Mouse (Mus musculus): ENCODE data around the gene Olfr823. TPM values are rescaled to one million over a fixed set of nuclear protein-coding genes. Genes with fewer than 3 reads are reported as not detected.
"Not testable (repeated sequence)": the region's sequence is repeated elsewhere in the genome, so short reads cannot be mapped to it uniquely, and the experiment has no call there.

Gene Olfr823
- polyA plus RNA-seq (2015; fragmentation: Nextera tagmentation; extraction: Ambion mirVana) = not detected in 2 replicates

- ATAC-seq (ENCODE audit: low read depth); H3K4me3 ChIP-seq (ENCODE audit: low read depth, low read length); H3K9ac ChIP-seq (ENCODE audit: low read depth, low read length); H3K4me2 ChIP-seq (ENCODE audit: low read depth, low read length); H3K27me3 ChIP-seq (ENCODE audit: control insufficient read depth, insufficient read depth, low read depth, low read length); H3K36me3 ChIP-seq (ENCODE audit: control insufficient read depth, insufficient read depth); H3K27ac ChIP-seq (ENCODE audit: low read length); H3K4me1 ChIP-seq (ENCODE audit: control insufficient read depth, low read depth, low read length); H3K9me3 ChIP-seq (replicated peaks; ENCODE audit: control insufficient read depth, low read length): not testable (repeated sequence)
- WGBS (ENCODE audit: insufficient replicate concordance) = 50% methylated on average over 1 of the region's 1 CpGs
Observed at GRCm38 (mm10) chr10:130115283-130115682, at the start of gene Olfr823. Olfr823 (minus strand) TSS chr10:130115383.

GRCm38 (mm10) chr10:130144121-130144520 lies 28.9 kb upstream of the Olfr823 start:
- Histone ChIP-seq H3K27ac (ENCODE audit: low read length) (no peak overlapping the region), H3K4me3 (ENCODE audit: low read depth, low read length) (no peak overlapping the region), H3K9ac (ENCODE audit: low read depth, low read length) (no peak overlapping the region), H3K36me3 (ENCODE audit: control insufficient read depth, insufficient read depth) (no peaks in the 10 kb centered on the region), H3K4me2 (ENCODE audit: low read depth, low read length) (no peak overlapping the region), H3K9me3 (replicated peaks; ENCODE audit: control insufficient read depth, low read length) (no peaks in the 10 kb centered on the region; the same call in 1 of the 2 replicates), H3K27me3 (ENCODE audit: control insufficient read depth, insufficient read depth, low read depth, low read length) (no peaks in the 10 kb centered on the region), H3K4me1 (ENCODE audit: control insufficient read depth, low read depth, low read length) (no peaks in the 10 kb centered on the region)
- WGBS (ENCODE audit: insufficient replicate concordance) = 67% methylated on average over 5 of the region's 5 CpGs
- ATAC-seq (ENCODE audit: low read depth) = no peak

GRCm38 (mm10) chr10:130142481-130142880 lies 27.3 kb upstream of the Olfr823 start:
- not testable (repeated sequence) for H3K4me2 ChIP-seq (ENCODE audit: low read depth, low read length); H3K4me1 ChIP-seq (ENCODE audit: control insufficient read depth, low read depth, low read length); H3K9me3 ChIP-seq (replicated peaks; ENCODE audit: control insufficient read depth, low read length); H3K9ac ChIP-seq (ENCODE audit: low read depth, low read length); H3K27ac ChIP-seq (ENCODE audit: low read length); H3K36me3 ChIP-seq (ENCODE audit: control insufficient read depth, insufficient read depth); H3K4me3 ChIP-seq (ENCODE audit: low read depth, low read length); H3K27me3 ChIP-seq (ENCODE audit: control insufficient read depth, insufficient read depth, low read depth, low read length)
- WGBS (ENCODE audit: insufficient replicate concordance) = 53% methylated on average over 5 of the region's 5 CpGs
- ATAC-seq (ENCODE audit: low read depth) = peak; percentile 45; the same call in 1 of the 2 replicates

GRCm38 (mm10) chr10:130134811-130135210 lies 19.6 kb upstream of the Olfr823 start:
- H3K4me2 ChIP-seq (ENCODE audit: low read depth, low read length) = no peak overlapping the region
- H3K9me3 ChIP-seq (replicated peaks; ENCODE audit: control insufficient read depth, low read length) = no peaks in the 10 kb centered on the region; the same call in 1 of the 2 replicates
- H3K4me1 ChIP-seq (ENCODE audit: control insufficient read depth, low read depth, low read length) = no peaks in the 10 kb centered on the region
- no peak overlapping the region for H3K4me3 ChIP-seq (ENCODE audit: low read depth, low read length)
- no peak for ATAC-seq (ENCODE audit: low read depth)
- no peak overlapping the region for H3K27ac ChIP-seq (ENCODE audit: low read length)
- H3K27me3 ChIP-seq (ENCODE audit: control insufficient read depth, insufficient read depth, low read depth, low read length) = no peaks in the 10 kb centered on the region
- H3K36me3 ChIP-seq (ENCODE audit: control insufficient read depth, insufficient read depth) = no peaks in the 10 kb centered on the region
- no peak overlapping the region for H3K9ac ChIP-seq (ENCODE audit: low read depth, low read length)

- not testable (repeated sequence) for H3K4me2 ChIP-seq (ENCODE audit: low read depth, low read length); H3K9ac ChIP-seq (ENCODE audit: low read depth, low read length); H3K36me3 ChIP-seq (ENCODE audit: control insufficient read depth, insufficient read depth); H3K4me1 ChIP-seq (ENCODE audit: control insufficient read depth, low read depth, low read length); H3K9me3 ChIP-seq (replicated peaks; ENCODE audit: control insufficient read depth, low read length); H3K4me3 ChIP-seq (ENCODE audit: low read depth, low read length); H3K27ac ChIP-seq (ENCODE audit: low read length); H3K27me3 ChIP-seq (ENCODE audit: control insufficient read depth, insufficient read depth, low read depth, low read length); ATAC-seq (ENCODE audit: low read depth)
Observed at GRCm38 (mm10) chr10:130129900-130130299, 14.7 kb upstream of the Olfr823 start, which contains the start of gene Olfr824. Olfr824 (minus strand) TSS chr10:130130000.

- 44% methylated on average over 3 of the region's 3 CpGs for WGBS (ENCODE audit: insufficient replicate concordance)
- H3K36me3 ChIP-seq (ENCODE audit: control insufficient read depth, insufficient read depth); ATAC-seq (ENCODE audit: low read depth); H3K27ac ChIP-seq (ENCODE audit: low read length); H3K4me1 ChIP-seq (ENCODE audit: control insufficient read depth, low read depth, low read length); H3K4me3 ChIP-seq (ENCODE audit: low read depth, low read length); H3K9me3 ChIP-seq (replicated peaks; ENCODE audit: control insufficient read depth, low read length); H3K4me2 ChIP-seq (ENCODE audit: low read depth, low read length); H3K27me3 ChIP-seq (ENCODE audit: control insufficient read depth, insufficient read depth, low read depth, low read length); H3K9ac ChIP-seq (ENCODE audit: low read depth, low read length): not testable (repeated sequence)
Observed at GRCm38 (mm10) chr10:130116045-130116444, 862 bp upstream of the Olfr823 start.

GRCm38 (mm10) chr10:130096104-130096503 lies 19.1 kb downstream of the Olfr823 start:
- no peak overlapping the region for H3K9ac ChIP-seq (ENCODE audit: low read depth, low read length)
- H3K27ac ChIP-seq (ENCODE audit: low read length) = no peak overlapping the region
- H3K27me3 ChIP-seq (ENCODE audit: control insufficient read depth, insufficient read depth, low read depth, low read length) = no peaks in the 10 kb centered on the region
- H3K4me1 ChIP-seq (ENCODE audit: control insufficient read depth, low read depth, low read length) = no peaks in the 10 kb centered on the region
- H3K9me3 ChIP-seq (replicated peaks; ENCODE audit: control insufficient read depth, low read length) = no peaks in the 10 kb centered on the region
- ATAC-seq (ENCODE audit: low read depth) = no peak
- no peaks in the 10 kb centered on the region for H3K36me3 ChIP-seq (ENCODE audit: control insufficient read depth, insufficient read depth)
- no peak overlapping the region for H3K4me2 ChIP-seq (ENCODE audit: low read depth, low read length)
- no peak overlapping the region for H3K4me3 ChIP-seq (ENCODE audit: low read depth, low read length)

GRCm38 (mm10) chr10:130092838-130093440 lies 22.2 kb downstream of the Olfr823 start:
- no peaks in the 10 kb centered on the region for H3K27me3 ChIP-seq (ENCODE audit: control insufficient read depth, insufficient read depth, low read depth, low read length)
- no peak overlapping the region for H3K4me3 ChIP-seq (ENCODE audit: low read depth, low read length)
- ATAC-seq (ENCODE audit: low read depth) = no peak
- H3K36me3 ChIP-seq (ENCODE audit: control insufficient read depth, insufficient read depth) = no peaks in the 10 kb centered on the region
- no peaks in the 10 kb centered on the region for H3K4me1 ChIP-seq (ENCODE audit: control insufficient read depth, low read depth, low read length)
- 12% methylated on average over 5 of the region's 5 CpGs for WGBS (ENCODE audit: insufficient replicate concordance)
- no peaks in the 10 kb centered on the region for H3K9me3 ChIP-seq (replicated peaks; ENCODE audit: control insufficient read depth, low read length)
- no peak overlapping the region for H3K4me2 ChIP-seq (ENCODE audit: low read depth, low read length)
- no peak overlapping the region for H3K27ac ChIP-seq (ENCODE audit: low read length)
- H3K9ac ChIP-seq (ENCODE audit: low read depth, low read length) = no peak overlapping the region

- Histone ChIP-seq H3K27ac (ENCODE audit: low read length) (no peak within 1 kb of the TSS), H3K9me3 (replicated peaks; ENCODE audit: control insufficient read depth, low read length) (no peaks in the 10 kb centered on the region), H3K4me3 (ENCODE audit: low read depth, low read length) (no peak within 1 kb of the TSS), H3K4me1 (ENCODE audit: control insufficient read depth, low read depth, low read length) (no peaks in the 10 kb centered on the region), H3K9ac (ENCODE audit: low read depth, low read length) (no peak within 1 kb of the TSS), H3K27me3 (ENCODE audit: control insufficient read depth, insufficient read depth, low read depth, low read length) (no peaks in the 10 kb centered on the region), H3K36me3 (ENCODE audit: control insufficient read depth, insufficient read depth) (no peaks in the 10 kb centered on the region), H3K4me2 (ENCODE audit: low read depth, low read length) (no peak within 1 kb of the TSS)
- ATAC-seq (ENCODE audit: low read depth) = no peak
Observed at GRCm38 (mm10) chr10:130070910-130071309, 44.3 kb downstream of the Olfr823 start, which contains the start of gene Olfr822. Olfr822 (plus strand) TSS chr10:130071210.
